ENCODE assay signal across 13 mouse cellular contexts in genomic region chr1:67014205-67014604, GRCm38 (mm10). TPM values are rescaled to one million over a fixed set of nuclear protein-coding genes. Genes with fewer than 3 reads are reported as not detected.
DNase-seq lines count a peak whose midpoint lies in the region; ATAC-seq and TF ChIP-seq lines count a peak whose summit lies in the region.
"Had no signal": no experiment of that assay in that cellular context is flagged by ENCODE, and none has a peak within 500 bp of the region (broad histone marks: within the 10 kb centered on the region; RNA-seq: fewer than 3 reads in every experiment).

No protein-coding gene starts in this region.

- no peak overlapping the region for H3K27ac ChIP-seq in layer of hippocampus, adult 2 months
- H3K27ac ChIP-seq: hindbrain, embryonic 15.5 days; lung, embryonic 15.5 days had no signal

- TF ChIP-seq CTCF in layer of hippocampus, adult 2 months (conservative IDR thresholded peaks at IDR 0.05) = peak; percentile 80
- TF ChIP-seq CTCF in E14TG2a.4 (conservative IDR thresholded peaks at IDR 0.05; ENCODE audit: low read length) = peak; percentile 36

- H3K9me3 ChIP-seq in E14TG2a.4 (ENCODE audit: low read length) = no peaks in the 10 kb centered on the region
- H3K9me3 ChIP-seq: heart, embryonic 12.5 days; hindbrain, embryonic 15.5 days; lung, embryonic 15.5 days had no signal

- no peaks in the 10 kb centered on the region for H3K27me3 ChIP-seq in E14TG2a.4 (ENCODE audit: insufficient read depth, low read length)
- H3K27me3 ChIP-seq: heart, embryonic 12.5 days; hindbrain, embryonic 15.5 days; lung, embryonic 15.5 days had no signal

- H3K4me3 ChIP-seq in layer of hippocampus, adult 2 months = no peak overlapping the region
- no peak overlapping the region for H3K4me3 ChIP-seq in E14TG2a.4 (replicated peaks; ENCODE audit: low read length)
- H3K4me3 ChIP-seq: heart, embryonic 12.5 days; hindbrain, embryonic 15.5 days; lung, embryonic 15.5 days had no signal

- peaks cover 6% of the 10 kb centered on the region for H3K4me1 ChIP-seq in E14TG2a.4 (replicated peaks; ENCODE audit: low read depth, low read length)
- H3K4me1 ChIP-seq: hindbrain, embryonic 15.5 days had no signal

- no peak for DNase-seq in layer of hippocampus, adult 2 months (ENCODE audit: low spot score in 2 of 2)
- DNase-seq in layer of hippocampus, postnatal 25 days (ENCODE audit: extremely low spot score in 1 of 2, low spot score in 1 of 2) = no peak
- peak; percentile 35 for DNase-seq in A20 (ENCODE audit: low read depth, low spot score)
- no peak for DNase-seq in right cerebral cortex, adult 2 months (ENCODE audit: low spot score in 2 of 2)
- DNase-seq in right cerebral cortex, postnatal 14 days = no peak
- DNase-seq in left cerebral cortex, adult 8-10 months (ENCODE audit: low spot score in 2 of 2) = no peak
- DNase-seq: cerebellum, adult 9-11 months; kidney, postnatal 25 days had no signal

- peaks cover 4% of the 10 kb centered on the region for H3K36me3 ChIP-seq in E14TG2a.4 (ENCODE audit: insufficient read depth, low read length)

- ATAC-seq in inflammation-experienced regulatory T-cells, adult 6 months = peak; percentile 40

RNA-seq across cellular contexts. Expression of gene Lancl1, which starts 24.5 kb away (rescaled TPM):
- 100 to 1,000 TPM; 196 to 205 TPM for total RNA-seq in layer of hippocampus, adult 2 months (2021)
- total RNA-seq in layer of hippocampus, postnatal 25 days (2021) = 100 to 1,000 TPM; 170 to 195 TPM
- 10 to 100 TPM; 23.1 to 52.2 (median 35.8) TPM for polyA plus RNA-seq in inflammation-experienced regulatory T-cells, adult 6 months (2017; shearing (Covaris generic))
- 100 to 1,000 TPM; 196 to 219 (median 217) TPM for total RNA-seq in left cerebral cortex, adult 8-10 months (2022)
